Mouse (Mus musculus) thymus, postnatal 14 days (tissue): ENCODE data around the gene Pla1a.

Experiments
- DNase-seq: peaks from one replicate; pipeline ENCODE4 v3.0.0; 2021

The Pla1a gene

GRCm38 (mm10) chr16:38363256-38363595 is 69.7 kb downstream of the Pla1a start:
- no peak for DNase-seq

DNA sequence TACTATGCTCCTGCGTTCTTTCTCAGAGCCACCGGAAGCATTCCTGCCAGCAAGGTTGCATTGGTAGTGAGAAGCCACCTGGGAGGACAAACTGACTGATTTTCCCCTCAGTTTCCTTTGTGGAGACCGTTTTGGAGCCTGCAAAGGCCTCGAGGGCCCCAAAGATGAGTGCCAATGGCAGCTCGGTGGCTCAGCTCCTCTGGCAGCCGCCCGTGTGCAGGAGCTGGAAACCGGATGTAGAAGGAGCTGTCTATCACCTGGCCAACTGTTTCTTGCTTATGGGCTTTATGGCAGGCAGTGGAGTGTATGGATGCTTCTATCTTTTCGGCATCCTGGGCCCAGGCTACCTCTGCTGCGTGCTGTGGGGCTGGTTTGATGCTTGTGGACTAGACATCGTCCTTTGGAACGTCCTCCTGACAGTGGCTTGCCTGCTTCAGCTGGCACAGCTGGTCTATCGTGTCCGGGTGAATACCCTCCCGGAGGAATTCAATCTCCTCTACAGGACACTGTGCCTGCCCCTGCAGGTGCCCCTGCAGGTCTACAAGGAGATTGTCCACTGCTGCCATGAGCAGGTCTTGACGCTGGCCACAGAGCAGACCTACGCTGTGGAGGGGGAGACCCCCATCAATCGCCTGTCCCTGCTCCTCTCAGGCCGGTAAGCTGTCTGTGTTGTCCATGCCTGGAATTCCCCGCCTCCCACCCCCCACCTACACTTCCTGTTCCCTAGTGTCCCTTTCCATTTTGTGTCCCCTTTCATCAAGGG is 70.3 kb downstream of the Pla1a start:
- DNase-seq: no peak

- DNase-seq: no peak
Measured at GRCm38 (mm10) chr16:38361933-38362332, 71.0 kb downstream of the Pla1a start, which contains the start of gene Popdc2. Gene Popdc2, plus strand, starts transcription at chr16:38362209.

DNA sequence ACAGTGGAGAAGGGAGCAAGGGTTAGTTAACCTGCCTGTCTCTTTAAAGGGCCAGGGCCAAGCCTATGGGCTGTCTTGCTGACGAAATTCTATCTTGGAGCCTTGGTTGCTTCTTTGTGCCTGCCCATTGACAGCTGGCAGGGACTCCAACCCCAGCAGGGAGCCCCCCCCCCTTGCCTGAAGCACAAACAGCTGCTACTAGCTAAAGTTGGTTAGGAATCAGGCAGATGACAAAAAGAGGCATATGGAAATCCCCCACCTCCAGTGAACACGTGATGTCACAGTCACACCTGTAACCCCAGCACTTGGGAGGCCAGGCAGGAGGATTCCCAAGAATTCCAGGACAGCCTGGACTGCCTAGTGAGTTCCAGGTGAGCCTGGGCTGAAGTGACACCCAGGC is 72.6 kb downstream of the Pla1a start:
- DNase-seq: no peak

DNA sequence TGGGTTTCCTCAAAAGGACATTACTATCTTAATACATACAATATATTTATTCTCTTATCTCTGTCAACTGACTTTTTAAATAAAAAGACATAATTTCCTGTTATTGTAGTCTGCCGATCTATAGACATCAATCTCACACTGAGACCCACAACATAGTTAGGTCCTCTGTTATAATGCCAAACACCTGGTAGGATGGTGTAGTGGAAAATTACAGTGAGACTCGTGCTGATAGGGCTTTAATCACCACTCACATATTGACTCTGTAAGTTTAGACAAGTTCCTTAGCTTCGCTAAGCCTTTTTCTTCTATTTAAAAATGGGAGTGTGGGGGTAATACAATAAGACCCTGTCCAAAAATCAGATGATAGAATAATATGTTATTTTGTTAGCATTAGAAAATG is 73.1 kb downstream of the Pla1a start:
- DNase-seq: no peak

GRCm38 (mm10) chr16:38359241-38359640 is 73.7 kb downstream of the Pla1a start:
- DNase-seq: no peak

DNA sequence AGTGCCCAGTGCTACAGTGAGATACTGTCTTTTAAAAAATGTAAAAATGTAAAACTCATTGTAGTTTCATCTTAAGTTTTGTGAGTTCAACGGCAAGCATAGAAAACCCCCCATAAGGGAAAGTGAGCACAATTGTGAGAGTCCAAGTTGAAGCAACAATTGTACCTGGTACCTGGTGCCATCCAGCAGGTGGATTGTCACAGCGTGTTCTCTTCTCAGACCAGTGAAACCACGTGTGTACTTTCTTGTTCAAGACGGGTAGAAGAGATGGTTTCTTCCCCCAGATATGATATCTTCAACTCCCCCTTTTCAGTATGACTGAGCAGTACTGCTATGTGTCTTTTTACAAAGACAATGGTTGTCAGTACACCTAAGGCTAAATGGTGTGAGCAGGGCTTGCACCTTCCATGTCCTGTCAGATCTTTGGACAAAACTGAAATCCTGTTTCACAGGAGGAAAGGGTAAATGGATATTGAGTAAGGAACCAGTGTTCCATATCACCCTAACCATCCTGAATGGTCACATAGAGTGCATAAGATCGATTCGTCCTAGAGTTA is 74.6 kb downstream of the Pla1a start:
- no peak for DNase-seq

- no peak for DNase-seq
Measured at GRCm38 (mm10) chr16:38354185-38354913, 78.6 kb downstream of the Pla1a start.

- no peak for DNase-seq
Measured at GRCm38 (mm10) chr16:38353642-38354041, 79.3 kb downstream of the Pla1a start.

GRCm38 (mm10) chr16:38352851-38353250 is 80.1 kb downstream of the Pla1a start:
- DNase-seq: no peak

GRCm38 (mm10) chr16:38352031-38352430 is 80.9 kb downstream of the Pla1a start:
- DNase-seq: no peak

DNA sequence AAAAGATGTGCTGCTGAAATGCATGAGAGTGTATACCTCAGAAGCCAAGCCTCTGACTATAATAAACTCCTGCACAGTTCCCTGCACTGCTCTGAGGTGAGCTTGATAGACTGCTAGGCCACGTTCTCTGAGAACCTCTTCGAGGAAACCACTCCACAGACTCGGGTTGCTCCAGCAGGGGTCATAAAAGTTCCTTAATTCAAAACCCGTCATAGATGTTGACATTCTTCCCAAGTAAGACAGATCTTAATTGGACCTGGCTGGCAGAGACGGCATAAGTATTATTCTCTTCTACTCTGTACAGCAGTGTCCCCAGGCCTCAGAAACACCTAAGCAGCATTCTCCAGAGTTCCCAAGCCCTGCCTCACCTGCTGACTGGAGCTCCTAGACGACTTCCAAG is 82.0 kb downstream of the Pla1a start:
- DNase-seq: no peak

DNA sequence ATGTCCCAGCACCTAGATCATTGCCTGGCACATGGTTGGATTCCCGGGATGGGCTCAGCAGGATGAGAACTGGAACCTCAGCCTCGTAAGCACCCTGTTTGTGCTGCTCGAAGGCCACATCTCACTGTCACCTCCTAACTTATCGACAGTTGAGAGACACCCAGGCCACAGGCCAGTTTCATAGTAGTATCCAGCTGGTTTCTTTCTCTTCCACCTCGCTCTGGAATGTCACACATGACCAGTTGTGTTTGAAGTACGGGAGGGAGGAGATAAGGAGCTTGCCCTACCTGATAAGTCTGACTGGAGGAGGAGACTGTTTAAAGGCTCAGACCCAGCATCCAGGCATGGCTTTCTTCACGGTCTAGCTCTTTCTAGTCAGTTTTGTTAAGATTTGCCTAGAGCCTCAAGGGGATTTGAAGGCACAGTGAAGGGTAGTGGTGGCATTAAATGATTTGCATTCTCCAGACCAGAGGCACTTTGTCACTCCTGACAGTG is 82.5 kb downstream of the Pla1a start:
- DNase-seq: no peak

DNA sequence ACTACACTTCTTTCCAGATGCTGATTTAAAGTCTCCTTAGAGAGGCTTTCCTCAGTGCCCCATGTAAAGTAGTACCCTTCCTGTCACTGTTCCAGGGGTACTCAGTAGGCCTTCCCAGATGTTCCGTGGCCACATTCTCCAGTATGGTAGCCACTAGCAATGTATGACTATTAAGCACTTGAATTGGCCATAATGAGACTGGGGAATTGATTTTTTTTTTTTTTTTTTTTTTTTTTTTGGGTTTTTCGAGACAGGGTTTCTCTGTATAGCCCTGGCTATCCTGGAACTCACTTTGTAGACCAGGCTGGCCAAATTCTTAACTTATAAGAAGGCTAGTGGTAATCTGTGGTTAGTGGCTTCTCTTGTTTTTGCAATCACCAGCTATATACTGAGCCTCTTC is 83.1 kb downstream of the Pla1a start:
- DNase-seq: no peak

GRCm38 (mm10) chr16:38348217-38348761 is 84.7 kb downstream of the Pla1a start:
- no peak for DNase-seq

- no peak for DNase-seq
Measured at GRCm38 (mm10) chr16:38347588-38347987, 85.4 kb downstream of the Pla1a start.

DNA sequence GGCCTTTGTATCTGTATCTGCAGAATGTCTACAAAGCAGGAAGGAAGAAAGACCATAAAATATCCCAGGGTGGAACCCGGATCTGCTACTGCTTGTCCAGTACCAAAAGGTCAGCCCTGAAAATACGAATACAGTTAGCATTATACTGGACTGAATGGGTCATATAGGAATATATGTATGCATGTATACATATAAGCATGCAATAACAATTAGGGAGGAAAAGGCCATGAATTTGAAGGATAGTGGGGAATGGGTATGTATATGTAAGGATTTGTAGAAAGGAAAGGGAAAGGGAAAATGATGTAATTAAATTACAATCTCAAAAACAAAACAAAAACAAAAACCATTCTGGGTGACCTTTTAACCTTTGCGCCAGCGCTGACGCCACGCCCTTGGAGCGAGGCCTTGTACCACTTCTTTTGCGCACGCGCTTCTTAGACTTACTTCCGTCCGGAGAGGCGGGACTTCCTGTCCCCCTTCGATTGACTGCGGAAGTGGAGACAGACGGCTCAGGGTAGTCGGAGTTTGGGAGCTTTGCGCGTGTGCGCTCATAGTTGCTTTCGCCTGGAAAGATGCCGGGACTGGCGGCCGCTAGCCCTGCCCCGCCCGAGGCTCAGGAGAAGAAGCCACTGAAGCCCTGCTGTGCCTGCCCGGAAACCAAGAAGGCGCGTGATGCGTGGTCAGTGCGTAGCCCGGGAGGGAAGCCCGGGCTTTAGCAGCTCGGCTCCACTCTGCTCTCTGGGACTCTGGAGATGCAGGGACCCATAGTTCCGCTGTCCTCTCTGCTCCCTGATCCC is 86.2 kb downstream of the Pla1a start, which contains the start of the genes Cox17 and Gm21987:
Gene Cox17 (plus strand): TSS at position 463 of the 797 bp plus-strand sequence.
Gene Gm21987 (plus strand): TSS at position 512 of the 797 bp plus-strand sequence.
- peak; percentile 93 for DNase-seq
